Mouse (Mus musculus) kidney, adult 8-10 months (tissue): ENCODE data around the gene Gm14085.

Experiments
- DNase-seq, 2 experiments: peaks; one replicate each; pipeline ENCODE4 v3.0.0; 2022

The Gm14085 gene

GRCm38 (mm10) chr2:122562251-122562650 lies 77.5 kb downstream of the Gm14085 start:
- no peak for DNase-seq

DNA sequence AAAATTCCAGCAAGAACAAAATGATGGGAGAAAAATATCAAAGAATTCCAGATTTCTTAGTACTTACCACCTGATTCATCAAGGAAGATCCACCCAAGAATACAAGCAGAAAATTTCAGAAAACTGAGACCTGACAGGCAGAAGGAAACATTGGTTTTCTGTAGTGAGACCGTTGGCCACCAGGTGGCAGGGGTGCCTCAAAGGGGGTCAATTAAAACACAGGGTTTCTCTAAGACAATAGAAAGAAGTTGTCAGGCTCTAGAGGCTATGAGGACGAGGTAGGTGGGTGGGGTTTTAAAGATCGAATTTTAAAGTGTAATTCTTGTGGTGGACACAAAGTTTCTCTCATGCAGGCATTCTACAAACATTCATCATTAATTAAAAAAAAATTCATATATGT lies 84.7 kb downstream of the Gm14085 start:
- peak; percentile 39 to 66 for DNase-seq

GRCm38 (mm10) chr2:122570430-122570829 lies 85.7 kb downstream of the Gm14085 start:
- no peak for DNase-seq

DNA sequence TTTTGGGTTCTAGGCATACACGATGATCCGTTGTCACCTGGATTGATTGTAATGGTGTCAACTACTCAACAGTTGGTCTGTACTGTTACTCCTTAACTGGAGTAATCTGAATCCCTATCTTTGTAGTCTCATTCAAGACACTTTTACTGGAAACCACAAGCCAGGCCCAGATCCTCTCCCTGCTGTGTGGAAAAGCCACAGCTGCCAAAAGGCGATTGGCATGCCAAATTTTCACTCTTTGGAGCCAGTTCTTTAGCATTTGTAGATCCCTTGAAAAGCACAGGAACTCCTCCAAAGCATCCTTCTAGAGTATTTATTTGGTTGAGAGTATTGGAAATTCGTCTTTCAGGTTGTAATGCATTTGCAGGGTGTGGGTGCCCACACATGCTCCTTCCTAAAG lies 86.6 kb downstream of the Gm14085 start:
- DNase-seq = no peak

DNA sequence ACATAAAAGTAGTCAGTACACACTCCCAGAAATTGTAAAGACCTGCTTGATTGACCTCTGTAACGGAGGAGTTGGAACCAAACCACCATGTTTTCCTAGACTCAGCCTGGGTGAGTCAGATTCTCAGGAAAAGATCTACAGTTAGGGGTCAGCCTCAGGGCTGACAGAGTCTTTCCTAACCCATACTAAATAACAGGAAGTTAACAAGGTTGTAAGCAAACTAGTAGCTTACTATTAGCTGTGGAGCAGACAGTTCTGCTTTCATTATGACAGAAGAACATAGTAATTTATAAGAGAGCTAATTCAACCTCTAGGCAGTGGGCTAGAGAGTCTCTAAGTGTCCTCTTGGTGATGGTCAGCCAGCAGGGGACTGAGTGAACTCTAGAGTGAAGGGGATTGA lies 87.7 kb downstream of the Gm14085 start:
- DNase-seq = no peak

DNA sequence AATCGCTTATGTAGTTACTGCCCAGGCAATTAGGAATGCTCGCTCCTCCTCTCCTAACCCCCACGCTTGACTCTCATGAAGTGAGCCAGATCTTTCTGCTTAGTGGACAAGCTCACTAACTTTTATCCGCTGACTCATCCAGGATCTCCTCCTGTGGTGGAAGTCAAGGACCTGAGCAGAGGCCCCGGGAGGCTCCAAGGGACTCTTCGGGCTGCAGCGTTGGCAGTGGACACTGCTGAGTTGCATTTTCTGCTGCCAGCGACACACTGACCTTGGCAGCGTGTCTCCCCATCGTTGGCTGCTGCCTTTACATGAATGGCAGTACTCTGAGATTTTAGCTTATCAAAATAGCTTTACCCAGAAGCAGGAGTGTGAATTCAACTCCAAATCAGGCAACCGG lies 90.7 kb downstream of the Gm14085 start:
- peak; percentile 85 to 90 for DNase-seq

DNA sequence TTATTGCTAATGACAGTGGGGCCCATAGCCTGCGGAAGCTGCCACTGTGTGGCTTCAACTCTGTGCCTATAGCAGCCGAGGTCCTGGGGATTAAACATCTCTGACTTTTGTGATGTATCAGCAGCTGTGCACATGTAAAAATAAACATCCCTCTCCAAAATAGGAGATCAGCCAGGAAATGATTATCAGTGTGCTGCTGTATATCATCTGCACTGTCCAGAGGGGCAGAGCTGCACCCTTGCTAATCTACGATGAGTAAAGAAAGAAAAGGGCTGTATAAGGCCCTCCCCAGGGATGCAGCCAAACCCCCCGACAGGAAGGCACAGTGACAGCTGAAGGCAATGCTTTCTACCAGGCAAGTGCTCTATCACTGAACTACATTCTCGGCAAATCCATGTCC lies 91.6 kb downstream of the Gm14085 start:
- DNase-seq = no peak

GRCm38 (mm10) chr2:122577316-122577715 lies 92.6 kb downstream of the Gm14085 start:
- DNase-seq = peak; percentile 26 to 65
